Mouse (Mus musculus) retina, adult 2 months (tissue): ENCODE measurements around the gene Stoml3.

Experiments used
- DNase-seq: peaks from one replicate; pipeline ENCODE4 v3.0.0-alpha.2; 2012; ENCODE audit warnings: low read depth, low spot score

Stoml3 gene

DNA sequence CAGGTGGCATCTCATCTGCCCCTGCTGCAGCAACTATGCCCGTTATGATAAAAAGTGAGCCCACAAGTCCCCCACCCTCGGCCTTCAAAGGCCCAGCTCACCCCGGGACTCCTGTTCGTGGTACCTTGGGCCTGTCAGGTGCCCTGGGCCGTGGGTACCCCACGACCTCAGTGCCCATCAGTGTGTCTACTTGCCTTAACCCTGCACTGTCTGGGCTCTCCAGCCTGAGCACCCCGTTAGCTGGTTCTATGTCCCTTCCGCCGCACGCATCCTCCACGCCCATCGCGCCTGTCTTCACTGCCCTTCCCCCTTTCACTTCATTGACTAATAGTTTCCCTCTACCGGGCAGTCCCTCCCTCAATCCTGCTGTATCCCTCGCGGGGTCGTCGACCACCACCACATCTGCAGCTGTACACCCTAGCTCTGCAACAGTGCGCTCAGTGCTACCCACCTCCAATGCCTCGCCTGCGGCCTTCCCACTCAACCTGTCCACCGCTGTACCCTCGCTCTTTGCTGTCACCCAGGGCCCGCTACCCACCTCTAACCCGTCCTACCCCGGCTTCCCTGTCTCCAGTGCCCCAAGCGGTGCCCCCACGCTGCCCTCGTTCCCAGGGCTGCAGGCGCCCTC, 9.9 kb upstream of the Stoml3 start:
- no peak for DNase-seq

DNA sequence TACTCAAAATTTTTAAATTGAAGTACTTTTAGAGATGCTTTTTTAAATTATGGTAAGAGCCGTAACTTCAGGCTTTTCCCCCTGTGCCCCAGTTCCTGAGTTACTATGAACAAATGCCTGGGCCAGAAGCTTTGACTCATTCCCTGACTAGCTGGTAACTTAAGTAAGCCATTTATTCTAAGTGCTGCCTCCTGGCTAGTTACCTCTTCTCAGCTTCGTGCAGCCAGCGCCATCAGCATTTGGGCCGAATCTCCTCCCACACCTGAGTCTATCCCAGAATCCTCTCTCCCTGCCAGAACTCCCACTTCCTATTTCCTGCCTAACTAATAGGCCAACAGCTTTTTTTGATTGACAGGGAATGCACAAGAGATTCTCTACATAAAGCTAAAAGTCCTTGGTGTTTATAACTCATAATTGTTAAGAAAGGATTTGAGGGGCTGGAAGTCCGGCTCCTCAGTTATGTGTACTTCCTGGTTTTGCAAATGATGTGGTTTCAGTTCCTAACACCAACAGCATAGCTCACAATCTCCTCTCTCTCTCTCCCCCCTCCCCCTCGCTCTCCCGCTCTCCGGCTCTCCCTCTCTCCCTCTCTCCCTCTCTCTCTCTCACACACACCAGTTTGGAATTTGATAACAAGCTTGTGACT, 4.9 kb upstream of the Stoml3 start:
- DNase-seq = no peak

DNA sequence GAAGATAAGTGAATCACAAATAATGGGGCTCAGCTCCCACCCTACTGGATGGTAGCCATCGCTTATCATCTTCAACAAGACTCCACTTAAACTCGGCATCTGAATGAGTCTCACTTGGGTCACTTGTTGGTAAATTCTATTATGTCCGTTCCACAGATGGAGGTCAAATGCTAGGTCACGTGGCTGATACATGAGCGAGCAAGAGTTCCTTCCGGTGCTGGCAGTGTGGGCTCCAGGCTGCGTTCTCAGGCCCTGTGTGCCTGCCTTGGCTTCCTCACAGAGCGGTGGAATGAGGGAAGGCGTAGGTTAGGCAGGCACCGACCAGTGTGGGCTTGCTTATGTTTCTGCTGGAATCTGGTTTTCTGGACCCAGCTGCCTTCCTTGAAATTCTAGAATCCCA, 1.9 kb upstream of the Stoml3 start:
- no peak for DNase-seq

DNA sequence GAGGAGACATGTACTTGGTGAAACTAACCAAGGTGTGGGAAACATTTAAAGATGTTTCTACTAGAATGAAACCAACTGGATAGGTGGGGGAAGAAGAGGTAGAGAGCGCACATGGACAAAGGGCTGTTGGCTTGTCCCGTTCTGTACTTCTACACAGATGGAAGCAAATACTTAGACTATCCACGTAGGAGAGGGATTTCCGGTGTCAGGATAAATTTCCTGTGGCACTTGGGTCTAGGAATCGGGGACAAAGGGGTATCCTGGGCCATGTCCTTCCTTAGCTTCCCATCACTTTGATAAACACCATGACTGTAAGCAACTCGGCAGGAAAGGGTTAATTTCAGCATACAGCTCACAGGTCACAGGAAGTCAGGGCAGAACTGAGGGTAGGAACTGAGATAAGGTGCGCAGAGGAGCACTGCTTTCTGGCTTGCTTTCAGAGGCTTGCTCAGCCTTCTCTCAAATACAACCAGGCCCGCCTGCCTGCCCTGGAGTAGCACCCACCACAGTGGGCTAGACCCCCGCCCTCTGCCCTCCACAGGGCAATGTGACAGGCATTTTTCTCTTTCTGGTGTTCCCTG, 1.4 kb upstream of the Stoml3 start:
- DNase-seq = no peak

GRCm38 (mm10) chr3:53498351-53498905, 10.0 kb downstream of the Stoml3 start:
- DNase-seq = no peak

GRCm38 (mm10) chr3:53502428-53502827, 14.0 kb downstream of the Stoml3 start:
- no peak for DNase-seq

- DNase-seq = no peak
Measured at GRCm38 (mm10) chr3:53513096-53513495, 24.6 kb downstream of the Stoml3 start.

- no peak for DNase-seq
Measured at GRCm38 (mm10) chr3:53514221-53515065, 26.0 kb downstream of the Stoml3 start.

GRCm38 (mm10) chr3:53522794-53523193, 34.3 kb downstream of the Stoml3 start:
- DNase-seq = no peak

GRCm38 (mm10) chr3:53525737-53526136, 37.3 kb downstream of the Stoml3 start:
- peak; percentile 34 for DNase-seq

GRCm38 (mm10) chr3:53530305-53530704, 41.9 kb downstream of the Stoml3 start:
- DNase-seq = no peak

- no peak for DNase-seq
Measured at GRCm38 (mm10) chr3:53532091-53532490, 43.6 kb downstream of the Stoml3 start.

- DNase-seq = no peak
Measured at GRCm38 (mm10) chr3:53552691-53553090, 64.2 kb downstream of the Stoml3 start.

- DNase-seq = no peak
Measured at GRCm38 (mm10) chr3:53555031-53555952, 66.8 kb downstream of the Stoml3 start.

DNA sequence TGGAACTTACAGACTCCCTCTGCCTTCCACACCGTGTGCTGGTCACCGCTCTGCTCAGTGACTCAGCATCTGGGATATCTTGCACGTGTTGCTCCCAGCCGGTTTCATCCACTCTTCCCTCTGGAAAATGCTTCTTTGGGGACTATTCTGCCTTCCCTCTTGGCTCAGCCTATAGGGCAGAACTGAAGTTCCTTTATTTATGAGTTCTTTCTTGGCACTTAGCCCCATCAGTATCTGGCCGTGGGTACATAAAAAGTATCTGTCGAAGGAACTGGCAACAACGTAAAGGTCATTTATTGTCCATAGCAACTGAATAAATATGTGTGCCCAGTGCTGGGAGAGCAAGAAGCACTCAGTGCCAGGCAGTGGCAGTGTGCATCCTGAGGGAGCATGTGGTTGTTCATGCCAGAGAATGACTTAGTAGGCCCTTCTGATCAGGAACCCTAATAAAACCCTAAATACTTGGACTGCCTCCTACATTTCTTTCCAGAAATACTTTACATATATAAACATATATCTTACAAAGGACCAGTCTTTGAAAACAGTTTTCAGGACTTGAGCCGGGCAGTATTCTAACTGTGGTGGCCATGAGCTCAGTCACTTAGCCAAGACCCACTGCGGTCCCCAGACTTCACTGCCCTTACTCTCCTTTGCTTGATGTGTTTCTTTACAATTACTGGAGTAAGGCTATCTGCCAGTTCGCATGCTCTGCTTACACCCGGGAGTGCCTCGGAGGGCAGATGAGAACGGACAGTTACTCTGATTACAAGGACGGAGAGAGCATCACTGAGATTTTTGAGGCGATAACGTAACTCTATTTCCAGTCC, 69.1 kb downstream of the Stoml3 start:
- DNase-seq = no peak
